Mouse (Mus musculus): ENCODE data around the gene Cish. TPM values are rescaled to one million over a fixed set of nuclear protein-coding genes. Genes with fewer than 3 reads are reported as not detected.

The Cish gene
- total RNA-seq, 2 experiments from 2014 or later, result 2.0 to 2.1 TPM

- ATAC-seq (replicated peaks; ENCODE audit: low FRiP score, poor library complexity, severe bottlenecking), result no peak
Observed at GRCm38 (mm10) chr9:107274751-107275150, 21.1 kb upstream of the Cish start.

GRCm38 (mm10) chr9:107275710-107276109 is 20.1 kb upstream of the Cish start:
- no peak for ATAC-seq (replicated peaks; ENCODE audit: low FRiP score, poor library complexity, severe bottlenecking)

- ATAC-seq (replicated peaks; ENCODE audit: low FRiP score, poor library complexity, severe bottlenecking), result no peak
Observed at GRCm38 (mm10) chr9:107277603-107278002, 18.2 kb upstream of the Cish start.

- ATAC-seq (replicated peaks; ENCODE audit: low FRiP score, poor library complexity, severe bottlenecking), result no peak
Observed at GRCm38 (mm10) chr9:107278126-107278525, 17.7 kb upstream of the Cish start.

GRCm38 (mm10) chr9:107278527-107279377 is 17.1 kb upstream of the Cish start:
- ATAC-seq (replicated peaks; ENCODE audit: low FRiP score, poor library complexity, severe bottlenecking), result no peak

- ATAC-seq (replicated peaks; ENCODE audit: low FRiP score, poor library complexity, severe bottlenecking), result no peak
Observed at GRCm38 (mm10) chr9:107279378-107280321, 16.2 kb upstream of the Cish start.

- no peak for ATAC-seq (replicated peaks; ENCODE audit: low FRiP score, poor library complexity, severe bottlenecking)
Observed at GRCm38 (mm10) chr9:107280322-107281027, 15.4 kb upstream of the Cish start.

GRCm38 (mm10) chr9:107281241-107281987 is 14.4 kb upstream of the Cish start:
- no peak for ATAC-seq (replicated peaks; ENCODE audit: low FRiP score, poor library complexity, severe bottlenecking)

GRCm38 (mm10) chr9:107282951-107283350 is 12.9 kb upstream of the Cish start:
- no peak for ATAC-seq (replicated peaks; ENCODE audit: low FRiP score, poor library complexity, severe bottlenecking)

GRCm38 (mm10) chr9:107285009-107285408 is 10.8 kb upstream of the Cish start:
- no peak for ATAC-seq (replicated peaks; ENCODE audit: low FRiP score, poor library complexity, severe bottlenecking)

- ATAC-seq (replicated peaks; ENCODE audit: low FRiP score, poor library complexity, severe bottlenecking), result no peak
Observed at GRCm38 (mm10) chr9:107287294-107287693, 8.5 kb upstream of the Cish start.

- ATAC-seq (replicated peaks; ENCODE audit: low FRiP score, poor library complexity, severe bottlenecking), result no peak
Observed at GRCm38 (mm10) chr9:107288105-107288650, 7.6 kb upstream of the Cish start.

GRCm38 (mm10) chr9:107288711-107289110 is 7.1 kb upstream of the Cish start:
- peak; percentile 69 for ATAC-seq (replicated peaks; ENCODE audit: low FRiP score, poor library complexity, severe bottlenecking)

GRCm38 (mm10) chr9:107289211-107290076 is 6.4 kb upstream of the Cish start, which contains the start of gene Mapkapk3:
TSS of gene Mapkapk3 (minus strand) at chr9:107289877.
- ATAC-seq (replicated peaks; ENCODE audit: low FRiP score, poor library complexity, severe bottlenecking), result peak; percentile 77

- ATAC-seq (replicated peaks; ENCODE audit: low FRiP score, poor library complexity, severe bottlenecking), result peak; percentile 58
Observed at GRCm38 (mm10) chr9:107290897-107291296, 4.9 kb upstream of the Cish start.

- ATAC-seq (replicated peaks; ENCODE audit: low FRiP score, poor library complexity, severe bottlenecking), result peak; percentile 33; the same call in 1 of the 2 replicates
Observed at GRCm38 (mm10) chr9:107294249-107294648, 1.6 kb upstream of the Cish start.

- no peak for ATAC-seq (replicated peaks; ENCODE audit: low FRiP score, poor library complexity, severe bottlenecking)
Observed at GRCm38 (mm10) chr9:107295616-107296015, 210 bp upstream of the Cish start.

GRCm38 (mm10) chr9:107296041-107296440 is 215 bp downstream of the Cish start:
- ATAC-seq (replicated peaks; ENCODE audit: low FRiP score, poor library complexity, severe bottlenecking), result peak; percentile 24

Data from erythroblast, adult 5-6 weeks (primary cell).